Mouse (Mus musculus) neural tube, embryonic 10.5 days (tissue): ENCODE measurements around the gene Sntg2.

ENCODE experiments used
- DNase-seq: peaks from one replicate; pipeline ENCODE4 v3.0.0-alpha.2; 2017; ENCODE audit warnings: low spot score; ENCODE audit errors: extremely low spot score

Sntg2 gene

DNA sequence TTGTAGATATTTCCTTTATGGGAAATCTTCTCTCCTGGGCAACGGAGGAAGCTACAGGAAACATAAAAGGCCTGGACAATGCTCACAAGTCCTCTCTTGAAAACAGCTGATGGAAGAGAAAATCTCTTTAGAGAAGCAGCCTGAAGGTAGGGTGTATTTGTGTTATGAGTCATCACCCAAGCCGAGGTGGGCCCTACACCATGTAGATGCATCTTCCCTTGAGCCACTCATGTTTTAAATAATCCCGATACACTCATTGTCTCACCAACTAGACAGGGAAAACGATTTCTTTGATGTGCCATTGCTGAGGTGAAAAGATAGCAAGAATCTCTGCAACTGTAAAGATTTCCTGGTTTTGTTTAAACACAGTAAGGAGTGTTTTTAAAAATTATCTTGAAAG lies 89.4 kb downstream of the Sntg2 start:
- no peak for DNase-seq

DNA sequence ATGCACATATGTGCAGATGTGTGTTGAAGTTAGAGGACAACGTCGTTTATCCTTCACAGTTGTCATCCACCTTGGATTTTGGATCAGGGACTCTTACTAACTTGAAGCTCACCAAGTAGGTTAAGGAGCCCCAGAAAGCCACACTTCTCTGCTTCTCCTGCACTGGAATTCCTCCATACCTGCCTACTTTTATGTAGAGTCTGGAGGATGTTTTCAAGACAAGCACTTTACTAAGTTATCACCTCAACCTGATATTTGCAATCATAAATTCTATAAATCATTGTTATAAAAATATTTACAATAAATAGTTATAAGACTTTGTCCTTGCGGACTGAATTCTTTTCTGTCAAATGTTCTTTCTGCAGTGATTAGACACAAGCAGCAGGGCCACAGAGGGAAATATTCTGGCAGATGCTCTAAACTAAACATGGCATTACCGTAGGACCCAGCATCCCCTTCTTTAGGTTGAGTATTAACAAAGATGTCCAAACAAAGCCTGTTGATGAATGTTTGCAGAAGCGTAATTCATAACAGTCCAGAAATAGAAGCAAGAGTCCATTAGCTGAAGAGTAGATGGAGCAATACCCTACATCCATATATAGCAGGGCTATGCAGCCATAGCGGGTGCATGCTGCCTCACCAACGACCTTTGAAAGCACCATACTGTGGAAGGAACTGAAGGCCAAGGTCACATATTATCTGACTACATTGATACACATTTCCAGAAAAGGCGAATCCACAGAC lies 100.8 kb downstream of the Sntg2 start:
- DNase-seq, result no peak

DNA sequence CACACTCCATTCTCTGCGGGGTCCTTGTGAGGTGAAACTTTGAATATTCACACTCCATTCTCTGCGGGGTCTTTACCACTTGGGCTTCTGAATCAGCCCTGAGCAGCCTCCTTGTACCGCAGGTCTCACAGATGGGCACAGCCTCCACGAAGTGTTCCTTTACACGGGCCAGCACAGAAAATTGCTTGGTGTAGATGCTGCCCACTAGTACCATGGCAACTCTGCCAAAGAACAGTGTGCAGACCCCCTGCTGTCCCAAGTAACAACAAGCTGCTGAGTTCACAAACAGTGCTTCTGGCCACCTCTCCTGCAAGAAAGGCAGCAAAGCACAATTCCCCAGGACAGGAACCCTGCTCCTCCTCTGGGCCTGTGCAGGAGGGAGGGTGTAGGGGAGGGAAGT lies 109.0 kb downstream of the Sntg2 start:
- DNase-seq, result no peak

DNA sequence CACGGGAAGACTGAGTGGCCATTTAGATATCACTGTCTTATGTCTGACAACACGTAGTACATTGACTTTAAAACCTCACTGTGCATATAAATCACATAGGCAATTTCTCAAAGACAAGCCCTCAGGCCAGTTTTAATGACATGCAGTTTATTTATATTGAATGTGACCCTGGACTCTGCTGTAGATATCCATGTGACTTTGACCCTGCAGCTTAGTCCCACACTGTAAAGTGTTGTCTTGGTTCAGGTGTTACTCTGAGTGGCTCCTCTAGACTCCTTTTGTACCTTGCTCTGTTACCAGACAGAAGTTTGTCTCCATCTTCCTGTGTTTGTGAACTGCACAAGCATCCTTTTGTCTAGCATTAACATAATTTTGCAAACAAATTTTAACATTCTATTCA lies 112.0 kb downstream of the Sntg2 start:
- no peak for DNase-seq

DNA sequence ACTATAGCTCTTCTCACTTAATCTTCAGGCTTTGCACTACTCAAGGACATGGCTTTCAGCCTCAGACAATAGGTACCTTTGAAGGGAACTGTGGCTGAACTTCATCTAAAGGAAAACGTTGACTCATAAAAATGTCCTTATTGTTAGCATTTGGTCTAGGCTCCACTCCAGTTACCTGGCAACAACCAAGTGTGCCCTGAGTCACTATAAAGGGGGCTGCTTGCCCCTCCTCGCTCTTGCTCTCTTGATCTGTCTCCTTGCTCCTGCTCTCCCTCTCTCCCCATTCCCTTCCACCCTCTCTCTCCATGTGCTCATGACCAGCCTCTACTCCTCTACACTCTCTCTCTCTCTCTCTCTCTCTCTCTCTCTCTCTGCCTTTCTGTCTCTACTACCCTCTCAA lies 114.5 kb downstream of the Sntg2 start:
- no peak for DNase-seq

DNA sequence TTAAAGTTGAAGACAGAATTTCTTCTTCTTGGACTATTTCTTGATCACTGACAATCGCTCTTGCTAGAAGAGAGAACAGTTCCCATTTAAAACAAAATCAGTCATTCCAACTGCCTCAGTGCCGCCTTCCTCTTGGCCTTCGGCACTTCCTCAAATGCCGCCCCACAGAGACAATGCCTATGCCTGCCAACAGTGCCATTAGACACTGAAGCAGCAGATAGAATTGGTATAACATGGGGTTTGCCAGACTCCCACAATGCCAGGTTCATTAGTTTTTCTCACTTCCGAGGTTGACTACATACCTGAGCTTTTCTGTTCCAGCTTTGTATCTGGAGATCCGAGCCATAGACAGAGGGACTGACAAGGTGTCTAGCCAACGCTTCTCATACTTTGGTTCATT lies 115.5 kb downstream of the Sntg2 start:
- no peak for DNase-seq

DNA sequence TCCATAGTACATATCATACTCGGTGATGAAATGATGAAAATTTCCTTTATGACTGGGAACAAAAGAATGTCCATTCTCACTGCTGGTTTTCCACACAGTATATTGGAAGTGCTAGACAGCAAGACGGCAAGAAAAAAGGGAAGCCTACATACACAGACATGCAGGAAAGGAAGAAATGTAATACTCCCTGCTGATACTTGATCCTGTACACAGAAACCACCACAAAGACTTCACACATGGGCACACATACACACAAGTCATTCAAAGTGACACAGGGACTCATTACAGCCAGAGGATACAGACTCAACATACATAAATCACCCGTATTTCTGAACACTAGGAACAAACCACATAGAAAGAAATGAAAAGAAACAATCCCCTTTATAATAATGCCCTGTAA lies 117.0 kb downstream of the Sntg2 start:
- no peak for DNase-seq

DNA sequence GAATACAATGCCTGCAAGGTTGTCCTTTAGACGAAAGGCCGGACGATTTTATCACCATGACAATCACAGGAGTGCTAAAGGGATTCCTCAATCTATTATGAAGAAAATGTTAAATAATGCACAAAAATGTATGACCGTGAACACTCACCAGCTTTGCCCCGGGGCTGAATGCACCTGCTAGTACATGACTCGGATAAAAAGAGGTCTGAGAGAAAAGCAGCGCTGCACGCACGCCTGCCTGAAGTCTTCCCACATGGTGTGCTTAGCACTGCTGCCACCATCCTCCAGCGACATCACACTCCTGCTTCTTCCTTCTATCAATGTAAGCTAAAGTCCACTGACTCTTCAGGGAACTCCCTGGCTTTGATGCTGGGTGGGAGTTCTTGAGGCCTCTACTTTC lies 118.6 kb downstream of the Sntg2 start:
- no peak for DNase-seq

DNA sequence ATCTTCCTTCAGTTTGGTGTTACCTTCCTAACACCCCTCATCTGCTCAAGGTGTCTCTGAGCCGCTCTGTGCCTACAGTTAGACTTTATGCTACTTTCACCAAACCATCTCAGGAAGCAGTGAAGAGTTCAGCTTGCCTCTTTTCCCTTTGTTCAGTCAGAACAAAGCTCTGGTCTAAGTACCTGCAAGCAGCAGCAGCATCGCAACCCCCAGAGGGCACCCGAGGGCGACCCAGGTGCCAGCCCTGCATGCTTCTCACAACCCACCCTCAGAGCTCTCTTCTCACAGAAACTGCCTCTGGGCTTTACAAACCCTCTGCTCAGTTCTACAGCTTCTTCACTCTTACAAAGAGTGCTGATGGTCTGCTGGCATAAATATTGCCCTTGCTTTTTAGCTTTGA lies 120.8 kb downstream of the Sntg2 start:
- DNase-seq, result no peak

DNA sequence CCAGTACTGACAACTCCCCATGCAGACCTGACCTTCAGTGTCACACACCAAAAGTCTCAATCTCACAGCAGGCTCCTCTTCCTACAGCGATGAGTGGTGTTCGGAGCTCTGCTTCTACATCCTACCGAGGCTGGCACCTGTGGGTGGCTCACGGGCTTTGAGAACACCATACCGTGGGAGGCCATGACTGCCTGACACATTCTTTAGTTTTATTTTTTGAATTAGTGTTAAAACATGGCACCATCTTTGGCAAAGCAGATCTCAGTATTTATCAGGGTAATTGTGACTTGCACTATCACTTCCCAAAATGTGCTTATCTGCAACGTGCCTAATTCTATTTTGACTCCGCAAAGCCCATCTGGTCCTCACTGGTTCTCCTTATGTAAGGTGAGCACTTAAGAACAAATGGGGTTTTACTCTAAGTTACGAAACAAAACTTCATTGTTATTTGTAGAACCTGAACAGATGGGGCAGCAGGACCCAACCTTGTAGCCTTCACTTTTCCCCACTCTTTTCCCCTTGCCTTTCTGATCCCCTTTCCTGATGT lies 121.8 kb downstream of the Sntg2 start:
- DNase-seq, result no peak

DNA sequence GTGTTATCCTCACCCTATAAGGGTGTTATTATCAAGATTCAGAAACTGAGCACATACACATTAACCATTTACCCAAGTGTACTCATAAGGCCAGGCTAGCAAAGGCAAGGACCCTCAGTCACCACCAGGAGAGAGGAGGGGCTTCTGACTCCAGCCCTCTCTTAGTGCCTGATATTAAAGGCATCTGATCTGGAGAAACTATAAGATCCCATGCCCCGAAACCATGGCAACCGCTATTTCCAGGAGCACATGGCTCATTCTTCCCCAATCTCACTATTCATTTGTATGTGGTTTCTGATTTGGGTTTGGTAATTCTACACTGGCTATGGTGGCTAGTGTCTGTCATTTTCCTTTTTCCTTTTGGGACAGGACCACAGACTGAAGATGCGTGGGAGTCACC lies 124.1 kb downstream of the Sntg2 start:
- DNase-seq, result no peak

DNA sequence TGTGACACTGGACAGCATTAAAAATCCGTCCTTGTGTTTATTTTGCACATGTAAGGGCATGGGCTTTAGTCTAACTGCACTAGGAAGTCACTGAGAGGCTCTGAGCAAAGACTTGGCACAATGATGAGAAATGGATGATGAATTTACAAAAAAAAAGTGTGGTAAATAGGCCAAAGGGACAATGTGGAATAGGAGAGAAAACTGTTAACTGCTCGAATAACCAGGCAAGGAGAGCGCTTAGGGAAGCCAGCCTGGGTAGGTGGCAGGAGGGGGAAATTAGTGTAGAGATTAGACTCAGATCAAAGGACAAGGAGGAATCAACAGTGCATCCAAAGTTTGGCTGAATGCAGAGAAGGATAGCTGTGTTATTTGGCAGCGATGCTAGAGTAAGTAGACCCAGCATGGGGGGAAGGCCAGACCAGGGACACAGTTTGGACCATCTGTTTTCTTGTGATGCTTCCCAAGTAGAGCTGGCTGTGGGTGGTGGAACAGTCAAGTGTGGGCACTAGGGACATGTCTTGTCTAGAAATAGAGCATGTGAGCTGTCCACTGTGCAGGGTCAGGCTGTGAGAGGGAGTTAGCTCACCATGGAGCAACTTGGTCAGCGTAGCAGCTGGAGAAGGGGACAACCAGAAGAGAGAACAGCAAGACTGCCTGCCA lies 126.8 kb downstream of the Sntg2 start:
- no peak for DNase-seq

DNA sequence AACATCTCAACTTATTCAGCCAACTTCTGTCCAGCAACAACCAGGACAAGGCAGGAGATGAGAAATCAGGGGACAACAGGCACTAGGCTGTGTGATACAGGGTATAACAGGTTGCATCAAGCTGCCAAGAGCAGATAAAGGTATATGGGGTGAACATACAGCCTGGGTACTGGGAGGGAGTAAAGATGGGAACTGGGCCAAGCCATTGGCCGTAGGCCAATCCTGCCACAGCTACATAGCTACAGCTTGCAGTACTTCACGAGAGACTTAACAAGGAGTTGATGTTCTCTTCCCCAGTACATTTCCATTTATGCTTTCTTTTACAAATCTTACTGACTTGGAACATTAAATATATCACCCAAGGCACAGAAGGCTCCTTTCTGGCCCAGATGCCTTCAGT lies 129.0 kb downstream of the Sntg2 start:
- DNase-seq, result no peak

DNA sequence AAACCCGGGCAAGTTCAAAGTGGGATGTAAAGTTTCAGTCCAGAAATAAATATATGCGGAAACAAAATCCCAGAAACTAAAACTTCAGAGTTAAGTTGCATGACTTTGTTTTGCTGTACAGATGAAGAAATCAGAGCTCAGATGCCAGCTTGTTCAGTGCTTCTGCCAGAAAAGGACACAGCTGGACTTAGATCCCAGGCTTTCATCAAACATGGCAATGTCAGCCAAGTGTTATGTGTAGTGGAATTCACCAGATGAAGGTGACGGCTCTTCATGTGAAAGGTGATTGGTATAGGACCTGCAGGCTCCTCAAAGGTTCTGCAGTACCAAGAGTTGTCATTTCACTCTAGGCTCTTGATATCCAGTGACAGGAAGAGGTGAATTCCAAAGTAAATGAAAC lies 132.3 kb downstream of the Sntg2 start:
- no peak for DNase-seq

DNA sequence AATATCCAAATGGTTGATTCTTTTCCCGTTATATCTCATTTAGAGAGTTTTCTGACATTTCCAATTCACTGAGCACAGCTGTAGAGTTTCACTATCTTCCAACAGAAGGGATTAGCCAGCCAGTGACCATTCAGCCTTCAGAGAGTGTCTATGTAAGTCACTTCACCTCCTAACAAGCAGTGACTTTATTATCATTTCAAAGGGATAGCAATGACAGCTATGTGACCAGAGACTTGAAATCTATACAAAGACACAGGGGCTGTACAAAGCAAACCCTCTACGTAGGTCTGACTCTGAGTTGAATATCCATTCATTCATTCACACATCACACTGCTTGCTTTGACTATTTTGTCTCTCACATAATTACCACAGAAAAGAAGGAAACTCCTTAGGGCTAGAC lies 138.2 kb downstream of the Sntg2 start:
- no peak for DNase-seq

DNA sequence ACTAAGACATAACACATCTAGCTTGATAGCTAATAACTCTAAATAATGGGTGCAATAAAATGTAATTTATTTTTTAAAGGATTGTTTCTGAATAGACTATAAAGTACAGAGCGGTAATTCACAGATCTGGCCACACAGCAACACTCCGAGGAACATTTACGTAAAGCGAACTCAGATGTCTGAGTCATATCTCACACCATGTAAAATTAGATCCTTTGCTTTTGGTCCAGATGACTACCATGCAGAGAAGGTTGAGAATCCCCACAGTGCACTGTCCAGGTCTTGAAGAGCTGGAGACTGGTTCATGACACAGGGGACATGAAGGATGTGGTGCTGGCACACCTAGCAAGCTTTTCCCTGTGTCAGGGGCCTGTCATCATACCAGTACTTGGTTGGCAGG lies 145.2 kb downstream of the Sntg2 start:
- DNase-seq, result no peak

DNA sequence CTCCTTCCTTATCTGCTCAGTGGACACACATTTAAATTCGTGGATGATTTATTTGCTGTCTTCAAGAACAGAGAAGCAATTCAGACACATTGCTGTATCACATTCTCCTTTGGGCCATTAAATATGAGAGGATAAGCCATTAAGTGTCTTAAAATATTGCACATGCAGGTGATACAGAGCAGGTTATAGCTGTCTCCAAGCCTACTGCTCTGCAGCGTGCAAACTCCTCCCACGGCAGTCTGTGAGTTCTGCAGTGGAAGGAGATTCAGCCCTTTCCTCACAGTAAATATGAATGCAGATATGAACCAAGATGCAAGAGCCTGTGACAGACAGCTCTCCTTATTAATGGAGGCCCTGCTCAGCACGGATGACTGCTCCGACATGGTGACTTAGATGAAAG lies 146.9 kb downstream of the Sntg2 start:
- DNase-seq, result no peak

DNA sequence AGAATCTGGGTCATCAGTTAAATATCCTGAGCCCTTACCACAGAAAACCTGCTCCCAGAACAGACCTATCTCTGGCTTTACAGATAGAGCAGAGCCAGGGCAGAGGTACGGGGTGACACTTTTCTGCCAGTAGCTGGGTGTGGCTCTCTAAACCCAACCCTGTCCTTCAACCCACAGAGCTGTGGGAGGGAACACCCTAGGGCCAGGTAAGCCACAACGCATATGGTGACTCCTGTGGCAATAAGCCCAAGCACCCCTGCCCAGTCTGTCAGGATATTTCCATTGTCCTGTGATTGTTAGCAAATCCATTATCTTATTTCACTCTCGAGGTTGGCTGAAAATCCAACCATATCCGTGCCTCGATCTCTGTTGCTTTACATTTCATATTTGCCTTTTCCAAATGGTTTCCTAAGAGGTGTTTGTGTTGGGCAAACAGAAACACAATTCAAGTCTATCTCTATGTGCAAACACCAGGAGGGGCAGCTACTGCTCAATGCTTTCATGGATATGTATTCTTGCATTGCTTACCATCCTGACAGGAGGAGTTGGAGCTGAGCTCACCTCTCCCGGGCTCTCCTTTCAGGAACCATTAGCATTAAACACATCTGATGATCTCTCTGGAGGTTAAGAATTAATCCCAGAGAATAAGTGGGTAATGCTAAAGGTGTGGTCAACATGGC lies 156.3 kb downstream of the Sntg2 start:
- DNase-seq, result no peak

DNA sequence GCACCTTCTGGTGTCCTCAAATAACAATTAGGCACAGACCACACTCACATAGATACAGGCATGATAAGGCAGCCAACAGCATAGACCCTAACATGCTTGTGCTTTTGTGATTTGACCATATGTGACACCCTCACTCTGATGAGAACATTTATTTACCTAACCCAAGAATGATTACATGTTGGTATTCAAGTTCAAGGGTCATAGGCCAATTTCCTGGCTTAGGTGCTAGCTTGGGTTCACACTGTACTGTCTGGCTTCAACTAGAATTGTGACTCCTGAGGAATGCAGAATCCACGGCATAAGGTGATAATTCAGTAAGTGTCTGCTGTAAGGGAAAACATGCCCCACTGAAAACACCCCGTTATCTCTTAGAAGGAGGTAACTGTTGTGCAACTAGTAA lies 158.4 kb downstream of the Sntg2 start:
- DNase-seq, result no peak

DNA sequence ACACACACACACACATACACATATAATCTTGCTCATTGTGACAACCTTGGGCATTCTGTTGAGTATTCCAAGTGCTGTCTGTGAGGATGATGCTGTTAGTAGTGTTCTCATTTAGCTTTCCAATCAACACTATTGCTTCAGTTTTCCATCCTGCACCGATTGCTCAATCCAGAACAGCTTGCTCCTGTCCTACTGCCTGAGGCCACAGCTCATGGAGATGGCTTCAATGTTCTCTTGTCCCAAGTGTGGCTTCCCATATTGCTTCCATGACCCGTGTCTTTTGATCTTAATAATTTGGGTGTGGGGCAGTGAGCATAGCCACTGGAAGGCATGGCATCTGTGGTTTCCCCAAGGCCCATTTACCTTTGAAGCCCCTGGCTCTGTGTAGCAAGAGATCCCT lies 162.8 kb downstream of the Sntg2 start:
- no peak for DNase-seq

DNA sequence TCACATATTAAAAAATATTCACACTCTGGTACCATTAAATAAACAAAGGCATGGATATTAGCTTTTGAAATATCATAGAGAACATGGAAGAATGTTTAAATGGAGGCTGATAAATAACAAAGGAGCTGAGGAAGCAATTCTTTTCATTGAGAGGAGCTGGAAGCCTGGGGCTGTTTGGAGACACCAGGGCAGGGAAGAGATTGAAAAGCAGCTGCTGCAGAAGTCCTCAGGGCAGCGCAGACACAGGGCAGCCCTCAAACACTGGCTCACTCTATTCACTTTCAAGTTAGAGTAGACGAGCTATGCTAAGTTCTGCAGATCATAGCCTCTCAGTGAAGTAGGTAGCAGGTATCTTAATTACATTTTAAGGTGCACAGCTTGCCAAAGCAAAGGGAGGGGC lies 164.6 kb downstream of the Sntg2 start:
- no peak for DNase-seq

DNA sequence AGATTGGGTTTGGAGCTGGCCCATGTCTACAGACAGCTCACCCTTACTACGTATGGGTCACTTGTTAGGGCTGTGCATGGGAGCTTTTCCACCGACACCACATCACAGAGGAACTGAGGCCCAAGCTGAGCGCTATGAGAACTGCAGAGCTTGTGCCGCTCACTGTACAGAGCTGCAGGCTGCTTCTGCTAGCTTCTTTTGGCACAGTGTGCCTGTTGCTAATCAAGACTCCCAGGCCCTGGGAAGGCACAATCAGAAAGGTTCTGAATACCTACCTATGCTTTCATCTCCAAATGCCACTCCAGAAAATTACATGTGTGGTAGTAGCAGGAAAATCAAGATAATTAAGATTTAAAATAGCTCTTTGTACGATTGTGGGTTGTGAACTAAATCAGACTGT lies 165.1 kb downstream of the Sntg2 start:
- no peak for DNase-seq

DNA sequence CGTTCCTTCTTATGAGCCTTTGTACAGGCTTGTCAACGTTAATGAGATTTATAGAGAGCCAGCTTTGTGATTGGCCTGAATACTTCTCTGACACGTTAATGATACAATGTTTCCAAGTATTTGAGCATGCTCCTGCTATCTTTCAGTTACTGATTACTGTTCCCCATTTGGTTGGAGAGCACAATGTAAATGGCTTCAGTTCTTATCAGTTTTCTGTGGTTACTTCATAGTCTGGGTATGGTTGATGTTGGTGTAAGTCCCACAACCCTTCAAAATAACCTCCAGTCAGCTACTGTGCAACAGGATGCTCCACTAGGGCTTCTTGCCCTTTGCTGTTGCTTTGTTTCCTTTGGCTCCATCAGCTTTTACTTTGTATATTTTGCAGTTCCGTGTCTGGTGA lies 168.7 kb downstream of the Sntg2 start:
- no peak for DNase-seq
